Mouse (Mus musculus) myocyte (in vitro differentiated cells): Measurements from ENCODE around the gene Hpcal4. TPM values are rescaled to one million over a fixed set of nuclear protein-coding genes. Genes with fewer than 3 reads are reported as not detected.

Experiments used
- H3K27me3 ChIP-seq: one replicate; pipeline ENCODE4 v1.6.1; 2011; ENCODE audit not compliant: control insufficient read depth, insufficient read depth, insufficient read length
- H3K36me3 ChIP-seq: one replicate; pipeline ENCODE4 v1.6.1; 2011; ENCODE audit not compliant: control insufficient read depth, insufficient read depth
- H3K4me2 ChIP-seq: one replicate; pipeline ENCODE4 v1.6.1; 2011; ENCODE audit warnings: low read depth, control low read depth
- H3K4me3 ChIP-seq: one replicate; pipeline ENCODE4 v1.5.1; 2011; ENCODE audit warnings: mild to moderate bottlenecking, control low read depth, moderate library complexity
- H3K79me2 ChIP-seq: one replicate; pipeline ENCODE4 v1.6.1; 2011; ENCODE audit not compliant: control insufficient read depth, insufficient read depth
- H3ac ChIP-seq: one replicate; pipeline ENCODE4 v1.6.1; 2011; ENCODE audit not compliant: control insufficient read depth, insufficient read length
- CEBPB ChIP-seq: IDR thresholded peaks from 2 replicates; pipeline ENCODE4 v1.6.1; 2011; ENCODE audit warnings: mild to moderate bottlenecking, moderate library complexity; ENCODE audit not compliant: poor library complexity, insufficient read depth, severe bottlenecking
- E2F4 ChIP-seq: IDR thresholded peaks from one replicate; pipeline ENCODE4 v1.6.1; 2011; ENCODE audit warnings: mild to moderate bottlenecking, control low read depth, moderate library complexity; ENCODE audit not compliant: insufficient read depth
- MAX ChIP-seq: IDR thresholded peaks from one replicate; pipeline ENCODE4 v1.6.1; 2011; ENCODE audit warnings: low read depth, mild to moderate bottlenecking, control low read depth
- MYOD1 ChIP-seq, 3 experiments: IDR thresholded peaks; one replicate each; pipeline ENCODE4 v1.6.1; 2011; ENCODE audit warnings: control low read depth in 2 of 3, low read depth in 2 of 3, mild to moderate bottlenecking in 2 of 3, moderate library complexity in 1 of 3; ENCODE audit not compliant: insufficient read length in 2 of 3, control insufficient read depth in 1 of 3
- MYOG ChIP-seq, 3 experiments: IDR thresholded peaks; one replicate each; pipeline ENCODE4 v1.6.1; 2011; ENCODE audit warnings: control low read depth in 2 of 3, low read depth in 2 of 3, mild to moderate bottlenecking in 2 of 3; ENCODE audit not compliant: insufficient read length in 2 of 3, control insufficient read depth in 1 of 3, insufficient read depth in 1 of 3
- POLR2A ChIP-seq: IDR thresholded peaks from one replicate; pipeline ENCODE4 v1.6.1; 2011; ENCODE audit warnings: low read depth, mild to moderate bottlenecking, control low read depth, moderate library complexity; ENCODE audit not compliant: insufficient read length
- POLR2AphosphoS2 ChIP-seq: IDR thresholded peaks from one replicate; pipeline ENCODE4 v1.6.1; 2011; ENCODE audit warnings: low read depth, control low read depth; ENCODE audit not compliant: insufficient read length
- REST ChIP-seq: IDR thresholded peaks from one replicate; pipeline ENCODE4 v1.6.1; 2011; ENCODE audit warnings: mild to moderate bottlenecking, control low read depth, moderate library complexity; ENCODE audit not compliant: insufficient read depth, insufficient read length
- SRF ChIP-seq: IDR thresholded peaks from one replicate; pipeline ENCODE4 v1.6.1; 2011; ENCODE audit warnings: low read depth; ENCODE audit not compliant: control insufficient read depth, insufficient read length
- TCF12 ChIP-seq: IDR thresholded peaks from one replicate; pipeline ENCODE4 v1.6.1; 2011; ENCODE audit warnings: mild to moderate bottlenecking, control low read depth; ENCODE audit not compliant: poor library complexity, insufficient read depth, severe bottlenecking
- TCF3 ChIP-seq: IDR thresholded peaks from one replicate; pipeline ENCODE4 v1.6.1; 2011; ENCODE audit warnings: low read depth, control low read depth; ENCODE audit not compliant: insufficient read length
- USF1 ChIP-seq: IDR thresholded peaks from one replicate; pipeline ENCODE4 v1.6.1; 2011; ENCODE audit warnings: low read depth, mild to moderate bottlenecking, control low read depth, moderate library complexity
- polyA plus RNA-seq: library from polyadenylated mRNA; unstranded; fragments of >200 nt; fragmentation: generic; extraction: Trizol; gene quantifications from one replicate; pipeline ENCODE4 v1.2.1, GENCODE M21; 2012; ENCODE audit warnings: missing spikeins

Gene Hpcal4
- polyA plus RNA-seq, 1 experiment: not detected

DNA sequence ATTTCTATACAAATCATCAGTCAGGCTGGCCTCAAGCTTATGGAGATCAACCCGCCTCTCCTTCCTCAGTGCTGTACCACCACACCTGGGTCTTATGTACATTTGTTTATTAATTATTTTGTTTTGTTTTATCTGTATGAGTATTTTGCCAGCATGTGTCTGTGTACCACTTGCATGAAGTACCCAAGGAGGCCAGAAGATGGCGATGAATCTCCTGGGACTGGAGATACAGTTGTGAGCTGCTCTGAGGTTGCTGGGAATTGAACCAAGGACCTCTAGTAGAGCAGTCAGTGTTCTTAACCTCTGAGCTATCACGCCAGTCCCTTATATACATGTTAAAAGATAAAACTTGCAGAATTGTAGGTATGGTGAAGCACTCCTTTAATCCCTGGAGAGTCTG, 40.3 kb downstream of the Hpcal4 start:
- Histone ChIP-seq H3ac (no peak overlapping the region), H3K36me3 (no peaks in the 10 kb centered on the region), H3K79me2 (no peaks in the 10 kb centered on the region), H3K4me2 (no peak overlapping the region), H3K4me3 (no peak overlapping the region), H3K27me3 (no peaks in the 10 kb centered on the region)
- TF ChIP-seq MYOG (IDR thresholded peaks at IDR 0.05; ENCODE audit: control insufficient read depth in 1 of 3, insufficient read depth in 1 of 3, insufficient read length in 2 of 3, low read depth in 2 of 3) (no peak), POLR2A (no peak), POLR2AphosphoS2 (no peak), MYOD1 (IDR thresholded peaks at IDR 0.05; ENCODE audit: control insufficient read depth in 1 of 3, insufficient read length in 2 of 3, low read depth in 2 of 3) (no peak), TCF12 (no peak), SRF (no peak)

DNA sequence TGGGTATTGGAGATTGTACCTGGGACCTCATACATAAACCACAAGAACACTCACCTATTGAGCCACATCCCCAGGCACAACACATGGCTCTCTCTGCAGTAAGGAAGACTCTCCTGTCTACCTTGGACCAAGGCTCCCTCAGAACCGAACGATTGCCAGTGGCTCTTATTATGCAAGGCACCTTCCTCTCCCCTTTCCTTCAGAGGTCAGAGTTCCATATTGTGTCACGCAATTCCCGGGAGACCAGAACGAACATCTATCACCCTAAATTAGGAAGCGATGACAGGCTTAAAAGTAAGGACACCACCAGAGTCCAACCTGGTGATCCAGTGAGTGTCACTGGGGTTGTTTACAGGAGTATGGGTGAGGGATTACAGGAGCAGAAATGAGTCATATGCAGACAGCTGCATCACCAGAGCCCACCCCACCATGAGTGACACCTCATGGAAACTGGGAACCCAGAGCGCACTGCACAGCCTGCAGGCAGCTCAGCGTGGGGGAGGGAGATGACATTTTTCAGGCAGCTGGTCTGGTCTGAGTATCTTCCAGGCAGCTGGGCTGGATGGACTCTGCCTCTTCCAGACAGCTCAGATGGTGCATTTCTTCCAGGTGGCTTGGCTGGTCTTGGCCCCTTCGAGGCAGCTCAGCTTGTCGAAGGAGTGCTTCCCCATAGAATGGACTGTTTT, 42.8 kb downstream of the Hpcal4 start:
- no peaks in the 10 kb centered on the region for H3K79me2 ChIP-seq
- no peak overlapping the region for H3K4me3 ChIP-seq
- no peaks in the 10 kb centered on the region for H3K36me3 ChIP-seq
- no peaks in the 10 kb centered on the region for H3K27me3 ChIP-seq
- peak overlapping the region; percentile 70 for H3K4me2 ChIP-seq
- H3ac ChIP-seq: no peak overlapping the region
- TF ChIP-seq MYOG (IDR thresholded peaks at IDR 0.05; ENCODE audit: control insufficient read depth in 1 of 3, insufficient read depth in 1 of 3, insufficient read length in 2 of 3, low read depth in 2 of 3): peak; percentile 90 to 100 (median 94)
- no peak for TF ChIP-seq REST
- peak; percentile 48 for TF ChIP-seq CEBPB
- TF ChIP-seq POLR2A: peak; percentile 44
- peak; percentile 98 for TF ChIP-seq TCF12
- no peak for TF ChIP-seq USF1
- peak; percentile 73 for TF ChIP-seq SRF
- peak in 2 of 3 experiments; percentile 98 to 99 for TF ChIP-seq MYOD1 (IDR thresholded peaks at IDR 0.05; ENCODE audit: control insufficient read depth in 1 of 3, insufficient read length in 2 of 3, low read depth in 2 of 3)
- no peak for TF ChIP-seq E2F4
- TF ChIP-seq TCF3: peak; percentile 96
- no peak for TF ChIP-seq MAX
- no peak for TF ChIP-seq POLR2AphosphoS2

DNA sequence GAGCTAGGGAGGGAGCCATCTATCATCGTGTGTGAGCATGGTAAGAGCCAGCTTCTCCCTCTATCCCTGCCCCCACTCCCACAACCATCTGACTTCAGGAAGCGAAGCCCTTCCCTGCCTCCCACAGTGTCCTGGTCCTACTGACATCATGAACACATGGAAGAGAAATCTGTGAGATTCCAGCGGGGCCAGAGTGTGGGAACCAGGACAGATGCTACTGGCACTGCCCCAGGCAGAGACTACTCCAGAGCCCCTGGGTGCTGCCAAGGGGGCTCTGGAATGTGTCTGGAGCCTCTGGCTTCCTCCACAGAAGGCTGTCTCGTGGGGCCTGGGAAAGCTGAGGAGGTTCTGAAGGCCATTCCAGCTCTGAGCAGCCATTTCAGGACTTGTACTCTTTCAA, 44.7 kb downstream of the Hpcal4 start:
- no peaks in the 10 kb centered on the region for H3K36me3 ChIP-seq
- no peaks in the 10 kb centered on the region for H3K79me2 ChIP-seq
- H3K4me3 ChIP-seq: no peak overlapping the region
- TF ChIP-seq CEBPB: no peak
- TF ChIP-seq USF1: no peak
- no peak for TF ChIP-seq E2F4
- TF ChIP-seq MYOG (IDR thresholded peaks at IDR 0.05; ENCODE audit: control insufficient read depth in 1 of 3, insufficient read depth in 1 of 3, insufficient read length in 2 of 3, low read depth in 2 of 3): peak in 1 of 3 experiments; percentile 6
- no peak for TF ChIP-seq POLR2A
- TF ChIP-seq MYOD1 (IDR thresholded peaks at IDR 0.05; ENCODE audit: control insufficient read depth in 1 of 3, insufficient read length in 2 of 3, low read depth in 2 of 3): peak in 2 of 3 experiments; percentile 40
- no peak for TF ChIP-seq MAX
- TF ChIP-seq TCF12: peak; percentile 59
- no peak for TF ChIP-seq POLR2AphosphoS2
- no peak for TF ChIP-seq REST
- TF ChIP-seq SRF: no peak
- TF ChIP-seq TCF3: no peak
- H3K27me3 ChIP-seq: no peaks in the 10 kb centered on the region
- H3ac ChIP-seq: no peak overlapping the region
- peak overlapping the region; percentile 70 for H3K4me2 ChIP-seq

DNA sequence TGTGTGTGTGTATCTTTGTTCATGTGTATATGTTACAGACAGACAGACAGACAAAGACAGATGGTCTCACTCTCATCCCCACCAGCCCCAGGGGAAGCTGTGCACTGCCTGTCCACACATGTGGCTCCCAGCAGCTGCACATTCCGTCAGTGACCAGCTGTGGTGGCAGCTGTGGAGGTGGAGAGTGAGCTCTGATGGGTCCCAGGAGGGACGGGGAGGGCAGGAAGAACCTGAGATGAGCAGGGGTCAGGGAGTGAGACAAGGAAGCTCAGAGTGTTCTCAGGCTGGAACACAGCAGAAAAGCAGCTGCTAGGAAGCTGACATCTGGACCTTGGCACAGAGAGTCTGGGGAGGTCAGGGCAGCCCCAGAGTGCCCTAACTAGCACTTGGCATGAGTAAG, 45.2 kb downstream of the Hpcal4 start:
- Histone ChIP-seq H3K36me3 (no peaks in the 10 kb centered on the region), H3ac (no peak overlapping the region), H3K4me2 (no peak overlapping the region), H3K27me3 (no peaks in the 10 kb centered on the region), H3K4me3 (no peak overlapping the region), H3K79me2 (no peaks in the 10 kb centered on the region)
- peak; percentile 75 to 100 (median 100) for TF ChIP-seq MYOD1 (IDR thresholded peaks at IDR 0.05; ENCODE audit: control insufficient read depth in 1 of 3, insufficient read length in 2 of 3, low read depth in 2 of 3)
- peak; percentile 62 to 100 (median 99) for TF ChIP-seq MYOG (IDR thresholded peaks at IDR 0.05; ENCODE audit: control insufficient read depth in 1 of 3, insufficient read depth in 1 of 3, insufficient read length in 2 of 3, low read depth in 2 of 3)
- TF ChIP-seq TCF3: peak; percentile 100
- no peak for TF ChIP-seq POLR2A
- TF ChIP-seq CEBPB: no peak
- TF ChIP-seq POLR2AphosphoS2: no peak
- TF ChIP-seq TCF12: peak; percentile 100
- TF ChIP-seq REST: peak; percentile 43

DNA sequence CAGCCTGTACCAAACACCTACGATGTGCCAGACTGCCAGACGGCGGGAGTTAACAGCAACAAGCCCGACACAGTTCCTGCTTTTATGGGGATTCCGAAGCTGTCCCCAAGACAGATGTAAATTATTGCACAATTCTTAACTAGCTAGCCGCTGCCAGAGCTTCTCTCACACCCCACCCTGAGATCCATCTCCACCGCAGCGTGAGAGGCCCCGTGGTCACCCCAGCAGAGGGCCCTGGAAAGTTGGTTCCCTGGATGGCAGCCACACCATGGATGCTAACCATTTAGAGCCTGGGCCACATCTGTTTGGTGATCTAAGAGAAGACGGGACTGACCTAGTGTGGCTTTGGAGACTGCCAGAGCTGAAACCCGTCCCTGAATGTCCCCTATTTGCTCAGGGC, 46.1 kb downstream of the Hpcal4 start:
- H3K36me3 ChIP-seq: no peaks in the 10 kb centered on the region
- peak overlapping the region; percentile 25 for H3K4me2 ChIP-seq
- no peaks in the 10 kb centered on the region for H3K79me2 ChIP-seq
- H3K27me3 ChIP-seq: no peaks in the 10 kb centered on the region
- H3ac ChIP-seq: no peak overlapping the region
- TF ChIP-seq CEBPB (peak; percentile 76), MAX (no peak)
- no peak overlapping the region for H3K4me3 ChIP-seq
